Comparison of ENCODE assay signal across 19 mouse cellular contexts in genomic region chr2:173184475-173185080, GRCm38 (mm10). TPM values are rescaled to one million over a fixed set of nuclear protein-coding genes. Genes with fewer than 3 reads are reported as not detected.
DNase-seq lines count a peak whose midpoint lies in the region; ATAC-seq and TF ChIP-seq lines count a peak whose summit lies in the region.
"Had no signal": no experiment of that assay in that cellular context is flagged by ENCODE, and none has a peak within 500 bp of the region (broad histone marks: within the 10 kb centered on the region; RNA-seq: fewer than 3 reads in every experiment).

No protein-coding gene starts in this region.

- no peaks in the 10 kb centered on the region for H3K79me2 ChIP-seq in heart, adult 2 months (replicated peaks; ENCODE audit: control insufficient read depth, insufficient read depth, low read length)

- intact Hi-C loops in heart, adult 2 months (cut with DNase I) = loop anchor here (1.0 to 2.0 kb wide), 2 partner anchors 20 to 77 kb away; no protein-coding TSS in a partner anchor
- intact Hi-C loops in heart, postnatal 14 days (cut with DNase I) = loop anchor here (1.0 to 10.0 kb wide), 4 partner anchors 21 to 1720 kb away; partner anchors contain the start of gene Gnas

- H3K36me3 ChIP-seq in heart, adult 2 months (ENCODE audit: control insufficient read depth, insufficient read depth, low read length) = no peaks in the 10 kb centered on the region
- no peaks in the 10 kb centered on the region for H3K36me3 ChIP-seq in midbrain, embryonic 10.5 days
- no peaks in the 10 kb centered on the region for H3K36me3 ChIP-seq in midbrain, embryonic 11.5 days (ENCODE audit: control insufficient read depth, insufficient read depth, low read length)
- H3K36me3 ChIP-seq: liver, embryonic 15.5 days; midbrain, embryonic 15.5 days; neural tube, embryonic 15.5 days had no signal

- peak; percentile 2 to 16 for DNase-seq in heart, adult 2 months
- DNase-seq in heart, postnatal 14 days = no peak
- DNase-seq in midbrain, embryonic 10.5 days (ENCODE audit: low spot score) = peak; percentile 10
- no peak for DNase-seq in midbrain, embryonic 11.5 days (ENCODE audit: low spot score, missing footprints)
- DNase-seq in urinary bladder, postnatal 25 days (ENCODE audit: low spot score) = peak; percentile 2
- DNase-seq in urinary bladder, postnatal 14 days (ENCODE audit: low spot score) = no peak
- peak; percentile 22 for DNase-seq in naive thymus-derived CD4-positive, alpha-beta T cell, adult 2 months (ENCODE audit: low read depth)

- no peak for TF ChIP-seq EP300 in heart, adult 2 months (IDR thresholded peaks at IDR 0.05; ENCODE audit: insufficient read depth, low read depth, low read length)

- H3K9me3 ChIP-seq in midbrain, embryonic 10.5 days (replicated peaks) = no peaks in the 10 kb centered on the region
- H3K9me3 ChIP-seq in midbrain, embryonic 11.5 days (ENCODE audit: control insufficient read depth, low read length) = no peaks in the 10 kb centered on the region
- H3K9me3 ChIP-seq: liver, embryonic 15.5 days; midbrain, embryonic 15.5 days; neural tube, embryonic 15.5 days had no signal

- H3K9ac ChIP-seq in heart, adult 2 months (ENCODE audit: low read depth, low read length) = no peak overlapping the region
- no peak overlapping the region for H3K9ac ChIP-seq in midbrain, embryonic 11.5 days (ENCODE audit: low read length)
- H3K9ac ChIP-seq: liver, embryonic 15.5 days; midbrain, embryonic 15.5 days; neural tube, embryonic 15.5 days had no signal

- no peak for TF ChIP-seq CTCF in heart, adult 2 months (IDR thresholded peaks at IDR 0.05)

- H3K27me3 ChIP-seq in heart, adult 2 months (ENCODE audit: control insufficient read depth, insufficient read depth, low read length) = no peaks in the 10 kb centered on the region
- peaks cover 15% of the 10 kb centered on the region for H3K27me3 ChIP-seq in midbrain, embryonic 10.5 days (ENCODE audit: low read depth, poor library complexity, severe bottlenecking)
- no peaks in the 10 kb centered on the region for H3K27me3 ChIP-seq in midbrain, embryonic 11.5 days (ENCODE audit: control insufficient read depth, insufficient read depth, low read length)
- H3K27me3 ChIP-seq: midbrain, embryonic 15.5 days had no signal

- no peak for ATAC-seq in midbrain, embryonic 11.5 days (ENCODE audit: low FRiP score)

- H3K4me3 ChIP-seq in heart, adult 2 months = no peak overlapping the region
- H3K4me3 ChIP-seq in midbrain, embryonic 10.5 days = no peak overlapping the region
- no peak overlapping the region for H3K4me3 ChIP-seq in midbrain, embryonic 11.5 days (ENCODE audit: low read depth, low read length)
- H3K4me3 ChIP-seq: liver, embryonic 15.5 days; midbrain, embryonic 15.5 days; myocyte; neural tube, embryonic 15.5 days had no signal

- H3K4me2 ChIP-seq in midbrain, embryonic 11.5 days = no peak overlapping the region
- H3K4me2 ChIP-seq: liver, embryonic 15.5 days; midbrain, embryonic 15.5 days; neural tube, embryonic 15.5 days had no signal

- 57% methylated on average over 11 of the region's 11 CpGs for WGBS in heart, adult 2 months
- WGBS in midbrain, embryonic 10.5 days = 68% methylated on average over 11 of the region's 11 CpGs
- 66% methylated on average over 11 of the region's 11 CpGs for WGBS in midbrain, embryonic 11.5 days

- no peak for TF ChIP-seq POLR2A in heart, adult 2 months (IDR thresholded peaks at IDR 0.05; ENCODE audit: insufficient read depth, low read depth, low read length)

- no peak overlapping the region for H3K27ac ChIP-seq in heart, adult 2 months
- H3K27ac ChIP-seq in midbrain, embryonic 10.5 days (replicated peaks) = no peak overlapping the region
- no peak overlapping the region for H3K27ac ChIP-seq in midbrain, embryonic 11.5 days (ENCODE audit: low read depth, low read length)
- H3K27ac ChIP-seq: liver, embryonic 15.5 days; midbrain, embryonic 15.5 days; neural tube, embryonic 15.5 days had no signal

- H3K4me1 ChIP-seq in heart, adult 2 months (ENCODE audit: control insufficient read depth, insufficient read depth, low read length) = no peaks in the 10 kb centered on the region
- peaks cover 3% of the 10 kb centered on the region; the same call in 1 of the 2 replicates for H3K4me1 ChIP-seq in midbrain, embryonic 10.5 days
- H3K4me1 ChIP-seq in midbrain, embryonic 11.5 days (ENCODE audit: control insufficient read depth, insufficient read depth, low read length) = no peaks in the 10 kb centered on the region

RNA-seq across cellular contexts. Expression of gene Pck1, which starts 31.7 kb away (rescaled TPM):
- total RNA-seq in heart, adult 2 months (2021) = 10 to 100 TPM; 18.0 to 20.5 TPM
- polyA plus RNA-seq in heart, adult 2 months (2012; rRNA removed) = 12.4 and 35.3 TPM in 2 replicates
- total RNA-seq in heart, postnatal 14 days (2021) = 10 to 100 TPM in 1 of 2 experiments, 1 to 10 TPM in 1; 7.2 to 42.3 TPM
- not detected in 2 replicates for polyA plus RNA-seq in midbrain, embryonic 10.5 days (2016; fragmentation: Nextera tagmentation; extraction: Ambion mirVana)
- polyA plus RNA-seq in midbrain, embryonic 11.5 days (2014; fragmentation: Nextera tagmentation; extraction: Ambion mirVana) = not detected in 2 replicates
- total RNA-seq: left cerebral cortex, adult 18-20 months; megakaryocyte progenitor cell, adult 5-6 weeks had no signal
- polyA plus RNA-seq: C2C12; cerebellum, adult 2 months; embryonic facial prominence, embryonic 11.5 days; forebrain, embryonic 16.5 days; hindbrain, embryonic 11.5 days; midbrain, embryonic 15.5 days; myocyte; neural tube, embryonic 15.5 days had no signal

RNA-seq across cellular contexts. Expression of gene Zbp1, which starts 34.1 kb away (rescaled TPM):
- total RNA-seq in heart, adult 2 months (2021) = under 1 TPM; 0.47 to 0.91 TPM
- 1.2 and 1.8 TPM in 2 replicates for polyA plus RNA-seq in heart, adult 2 months (2012; rRNA removed)
- total RNA-seq in heart, postnatal 14 days (2021) = under 1 TPM; 0.31 to 0.44 TPM
- polyA plus RNA-seq in midbrain, embryonic 10.5 days (2016; fragmentation: Nextera tagmentation; extraction: Ambion mirVana) = 0.28 and 0.43 TPM in 2 replicates
- polyA plus RNA-seq in midbrain, embryonic 11.5 days (2014; fragmentation: Nextera tagmentation; extraction: Ambion mirVana) = 0.46 and 0.55 TPM in 2 replicates
- total RNA-seq: left cerebral cortex, adult 18-20 months had no signal
- polyA plus RNA-seq: embryonic facial prominence, embryonic 11.5 days; forebrain, embryonic 16.5 days; hindbrain, embryonic 11.5 days; limb, embryonic 11.5 days had no signal

Comparison
In these comparisons a context has a peak if more than half of its experiments do, and no peak if none do; other contexts are left out.
1. DNase-seq: peak in heart, adult 2 months (2 of 2), midbrain, embryonic 10.5 days (single experiment), urinary bladder, postnatal 25 days (single experiment) and naive thymus-derived CD4-positive, alpha-beta T cell, adult 2 months (single experiment); none in heart, postnatal 14 days (0 of 2), midbrain, embryonic 11.5 days (single experiment) and urinary bladder, postnatal 14 days (single experiment).
2. RNA of gene Pck1, which starts 31.7 kb away (polyA plus RNA-seq): 12.4 to 35.3 TPM in heart, adult 2 months; not detected in midbrain, embryonic 11.5 days and not detected in midbrain, embryonic 10.5 days; every median in the first group is over 10 times any median in the second.